Mouse (Mus musculus) heart, adult 2 months (tissue): ENCODE data around the gene Coq6.

Experiments
- CTCF ChIP-seq: fragments of 200-600 bp; IDR thresholded peaks from 2 replicates; pipeline ENCODE4 v1.8.1; 2022; ENCODE audit warnings: antibody characterized with exemption, mild to moderate bottlenecking, moderate library complexity
- EP300 ChIP-seq: fragments of 200-500 bp; IDR thresholded peaks from 2 replicates; pipeline ENCODE4 v1.6.1; 2011; ENCODE audit warnings: low read depth, low read length, control low read depth; ENCODE audit not compliant: insufficient read depth
- POLR2A ChIP-seq: fragments of 200-500 bp; IDR thresholded peaks from 2 replicates; pipeline ENCODE4 v1.6.1; 2011; ENCODE audit warnings: mild to moderate bottlenecking, low read depth, low read length, control low read depth; ENCODE audit not compliant: insufficient read depth

DNA sequence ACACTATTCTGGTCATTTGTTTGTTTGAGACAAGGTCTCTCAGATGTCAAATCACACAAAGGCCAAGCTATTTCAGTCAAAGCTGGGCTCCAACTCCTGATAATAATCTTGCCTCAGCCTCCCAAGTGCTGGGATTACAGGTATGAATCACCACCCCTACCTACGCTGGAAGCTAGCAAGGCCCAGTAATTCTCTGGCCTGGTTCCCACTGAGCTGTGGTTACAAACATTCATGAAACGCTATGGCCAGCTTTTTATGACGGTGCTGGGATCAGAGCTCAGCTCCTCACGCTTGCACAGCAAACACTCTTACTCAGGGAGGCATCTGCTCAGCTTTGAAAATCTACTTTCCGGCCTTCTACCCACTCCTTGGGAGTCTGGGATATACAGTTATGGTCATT lies 32.4 kb downstream of the Coq6 start:
- TF ChIP-seq POLR2A (no peak), EP300 (no peak), CTCF (no peak)
